Mouse (Mus musculus) forebrain, embryonic 12.5 days (tissue): ENCODE results near the gene Sesn1. TPM values are rescaled to one million over a fixed set of nuclear protein-coding genes. Genes with fewer than 3 reads are reported as not detected.
"Not testable (repeated sequence)": the region's sequence is repeated elsewhere in the genome, so short reads cannot be mapped to it uniquely, and the experiment has no call there.

ENCODE experiments used
- ATAC-seq: fragments of 200-750 bp; cut with Nextera tagmentation; 2 replicates; pipeline ENCODE4 v1.8.0; 2017; ENCODE audit warnings: moderate TSS enrichment; ENCODE audit not compliant: low FRiP score
- H3K27ac ChIP-seq: fragments of 300-500 bp; sonication (generic); 2 replicates; pipeline ENCODE4 v1.5.1; 2016; ENCODE audit warnings: mild to moderate bottlenecking
- H3K27me3 ChIP-seq: fragments of 300-500 bp; sonication (generic); 2 replicates; pipeline ENCODE4 v1.6.1; 2016; ENCODE audit warnings: mild to moderate bottlenecking
- H3K36me3 ChIP-seq: fragments of 300-500 bp; sonication (generic); replicated peaks from 2 replicates; pipeline ENCODE4 v1.6.1; 2016; ENCODE audit warnings: mild to moderate bottlenecking
- H3K4me1 ChIP-seq: fragments of 300-500 bp; sonication (generic); 2 replicates; pipeline ENCODE4 v1.6.1; 2016
- H3K4me2 ChIP-seq: fragments of 300-500 bp; sonication (generic); 2 replicates; pipeline ENCODE4 v1.6.1; 2016; ENCODE audit warnings: mild to moderate bottlenecking, moderate library complexity
- H3K4me3 ChIP-seq: fragments of 300-500 bp; sonication (generic); replicated peaks from 2 replicates; pipeline ENCODE4 v1.5.1; 2016; ENCODE audit warnings: mild to moderate bottlenecking
- H3K9ac ChIP-seq: fragments of 300-500 bp; sonication (generic); 2 replicates; pipeline ENCODE4 v1.6.1; 2016; ENCODE audit warnings: mild to moderate bottlenecking
- H3K9me3 ChIP-seq: fragments of 300-500 bp; sonication (generic); 2 replicates; pipeline ENCODE4 v1.6.1; 2016
- WGBS: fragments of 180-500 bp; shearing (Covaris S2); methylation state at CpG from one replicate; pipeline ENCODE4 v1.1.7; 2016; 5-methylcytosine and 5-hydroxymethylcytosine counted together
- polyA plus RNA-seq: library from polyadenylated mRNA; unstranded; fragments of >200 nt; fragmentation: Nextera tagmentation; extraction: Ambion mirVana; gene quantifications from 2 replicates; pipeline ENCODE4 v1.2.1, GENCODE M21; 2016

Sesn1 gene
- polyA plus RNA-seq, 1 experiment from 2014 or later, result 34.0 TPM

DNA sequence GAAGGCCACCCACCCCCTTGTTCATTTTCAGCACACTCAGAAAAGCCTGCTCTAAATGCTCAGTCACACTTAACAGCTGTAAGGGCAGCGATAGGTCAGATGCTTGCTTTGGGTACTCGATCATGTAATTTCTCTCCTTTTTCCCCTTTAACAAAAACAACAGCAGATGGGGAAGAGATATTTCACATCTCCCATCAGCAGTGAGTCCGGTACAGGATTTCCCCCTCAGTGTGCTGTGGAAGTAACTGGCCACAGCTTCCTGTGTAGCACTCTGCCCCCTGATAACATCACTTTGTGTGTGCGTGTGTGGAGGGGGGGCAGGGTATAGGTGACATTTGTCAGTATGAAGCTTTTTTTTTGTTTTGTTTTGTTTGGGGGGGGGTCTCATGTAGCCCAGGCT is 127.4 kb downstream of the Sesn1 start:
- Histone ChIP-seq H3K9ac (no peak overlapping the region), H3K27me3 (0 out of 2 replicates have a peak, but pooled peaks cover 8% of the 10 kb centered on the region), H3K36me3 (no peaks in the 10 kb centered on the region), H3K9me3 (no peaks in the 10 kb centered on the region), H3K27ac (peak overlapping the region; percentile 59), H3K4me1 (peaks cover 31% of the 10 kb centered on the region), H3K4me3 (no peak overlapping the region), H3K4me2 (no peak overlapping the region)
- no peak for ATAC-seq
- WGBS, result 68% methylated on average over 4 of the region's 4 CpGs

DNA sequence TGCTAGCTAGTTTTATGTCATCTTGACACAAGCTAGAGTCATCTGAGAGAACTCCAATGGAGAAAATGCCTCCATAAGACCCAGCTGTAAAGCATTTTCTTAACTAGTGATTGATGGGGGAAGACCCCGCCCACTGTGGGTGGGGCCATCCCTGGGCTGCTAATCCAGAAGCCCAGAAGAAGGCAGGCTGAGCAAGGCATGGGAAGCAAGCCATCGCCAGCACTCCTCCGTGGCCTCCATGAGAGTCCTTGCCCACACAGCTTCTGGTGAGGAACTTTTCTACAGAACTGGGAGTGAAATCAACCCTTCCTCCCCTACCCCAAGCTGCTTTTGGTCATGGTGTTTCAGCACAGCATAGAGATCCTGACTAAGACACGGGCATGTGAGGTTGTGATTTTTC is 129.4 kb downstream of the Sesn1 start:
- Histone ChIP-seq H3K9ac (no peak overlapping the region), H3K4me1 (peaks cover 31% of the 10 kb centered on the region), H3K27ac (no peak overlapping the region), H3K27me3 (0 out of 2 replicates have a peak, but pooled peaks cover 8% of the 10 kb centered on the region), H3K9me3 (no peaks in the 10 kb centered on the region), H3K4me2 (no peak overlapping the region), H3K36me3 (no peaks in the 10 kb centered on the region), H3K4me3 (no peak overlapping the region)
- no peak for ATAC-seq
- 67% methylated on average over 4 of the region's 4 CpGs for WGBS

DNA sequence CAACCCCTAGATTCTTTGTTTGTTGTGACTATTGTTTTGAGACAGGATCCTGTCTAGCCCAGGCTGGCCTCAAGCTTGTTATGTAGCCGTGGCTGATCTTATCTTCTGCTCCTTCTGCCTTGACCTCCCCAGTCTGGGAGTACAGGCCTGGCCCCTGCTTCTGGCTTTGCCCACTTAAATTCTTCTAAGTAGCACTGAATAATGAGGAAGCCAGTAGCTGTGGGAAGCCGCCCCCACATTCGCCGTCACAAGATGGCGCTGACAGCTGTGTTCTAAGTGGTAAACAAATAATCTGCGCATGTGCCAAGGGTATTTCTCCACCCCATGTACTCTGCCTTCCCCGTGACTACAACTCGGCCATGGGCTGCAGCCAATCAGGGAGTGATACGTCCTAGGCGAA is 142.6 kb downstream of the Sesn1 start:
- not testable (repeated sequence) for ATAC-seq, H3K4me2 ChIP-seq, H3K9ac ChIP-seq, H3K36me3 ChIP-seq, H3K9me3 ChIP-seq, H3K27me3 ChIP-seq, H3K4me1 ChIP-seq, H3K27ac ChIP-seq, H3K4me3 ChIP-seq
- WGBS, result 95% methylated on average over 10 of the region's 10 CpGs

DNA sequence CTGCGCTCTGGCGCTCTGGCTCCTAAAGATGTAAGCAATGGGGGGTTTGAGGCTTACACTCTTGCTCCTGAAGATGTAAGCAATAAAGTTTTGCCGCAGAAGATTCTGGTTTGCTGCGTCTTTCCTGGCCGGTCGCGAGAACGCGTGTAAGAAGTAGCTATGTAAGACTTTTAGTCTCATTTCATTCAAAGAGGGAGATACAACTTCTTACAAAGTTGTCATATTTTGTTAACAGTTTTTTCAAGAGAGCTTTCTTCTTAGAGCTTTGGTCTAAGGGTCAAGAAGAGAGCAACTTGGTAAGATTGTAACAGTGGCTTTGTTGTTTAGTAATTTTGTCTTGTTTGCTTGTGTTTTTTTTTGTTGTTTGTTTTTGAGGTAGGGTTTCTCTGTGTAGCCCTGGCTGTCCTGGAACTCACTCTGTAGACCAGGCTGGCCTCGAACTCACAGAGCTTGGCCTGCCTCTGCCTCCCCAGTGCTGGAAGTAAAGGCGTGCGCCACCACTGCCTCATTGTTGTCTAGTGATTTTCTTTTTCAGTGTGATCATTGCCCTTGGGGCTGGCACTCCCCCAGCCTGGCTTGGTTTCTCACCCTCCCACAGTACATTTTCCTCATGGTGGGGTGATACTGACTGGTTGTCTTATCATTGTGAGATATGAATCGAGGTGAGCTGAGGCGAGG is 143.3 kb downstream of the Sesn1 start:
- no peaks in the 10 kb centered on the region for H3K9me3 ChIP-seq
- 94% methylated on average over 14 of the region's 14 CpGs for WGBS

DNA sequence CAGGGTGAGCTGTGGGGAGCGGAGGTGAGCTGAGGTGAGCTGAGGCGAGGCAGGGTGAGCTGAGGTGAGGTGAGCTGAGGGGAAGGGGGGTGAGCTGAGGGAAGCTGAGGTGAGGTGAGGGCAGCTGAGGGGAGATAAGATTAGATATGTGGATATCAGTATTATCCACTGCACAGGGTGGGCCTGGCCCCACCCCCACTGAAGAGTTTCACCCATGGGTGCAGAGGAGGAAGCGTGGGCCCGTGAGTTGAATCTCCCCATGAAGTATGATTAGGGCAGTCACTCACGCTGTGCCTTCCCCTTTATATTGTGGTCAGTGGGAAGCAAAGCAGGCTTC is 143.8 kb downstream of the Sesn1 start:
- WGBS, result 94% methylated on average over 5 of the region's 5 CpGs
- no peaks in the 10 kb centered on the region for H3K27me3 ChIP-seq
- no peak overlapping the region for H3K4me2 ChIP-seq
- no peak for ATAC-seq
- no peaks in the 10 kb centered on the region for H3K36me3 ChIP-seq
- H3K9me3 ChIP-seq, result no peaks in the 10 kb centered on the region
- H3K4me1 ChIP-seq, result no peaks in the 10 kb centered on the region
- no peak overlapping the region for H3K27ac ChIP-seq
- no peak overlapping the region for H3K4me3 ChIP-seq
- no peak overlapping the region for H3K9ac ChIP-seq

More for the DNA sequence above, 143.3 kb downstream of the Sesn1 start:
- Histone ChIP-seq H3K27ac (no peak overlapping the region), H3K4me3 (no peak overlapping the region), H3K36me3 (no peaks in the 10 kb centered on the region), H3K4me2 (no peak overlapping the region), H3K9ac (no peak overlapping the region), H3K4me1 (no peaks in the 10 kb centered on the region), H3K27me3 (no peaks in the 10 kb centered on the region)
- ATAC-seq, result no peak

DNA sequence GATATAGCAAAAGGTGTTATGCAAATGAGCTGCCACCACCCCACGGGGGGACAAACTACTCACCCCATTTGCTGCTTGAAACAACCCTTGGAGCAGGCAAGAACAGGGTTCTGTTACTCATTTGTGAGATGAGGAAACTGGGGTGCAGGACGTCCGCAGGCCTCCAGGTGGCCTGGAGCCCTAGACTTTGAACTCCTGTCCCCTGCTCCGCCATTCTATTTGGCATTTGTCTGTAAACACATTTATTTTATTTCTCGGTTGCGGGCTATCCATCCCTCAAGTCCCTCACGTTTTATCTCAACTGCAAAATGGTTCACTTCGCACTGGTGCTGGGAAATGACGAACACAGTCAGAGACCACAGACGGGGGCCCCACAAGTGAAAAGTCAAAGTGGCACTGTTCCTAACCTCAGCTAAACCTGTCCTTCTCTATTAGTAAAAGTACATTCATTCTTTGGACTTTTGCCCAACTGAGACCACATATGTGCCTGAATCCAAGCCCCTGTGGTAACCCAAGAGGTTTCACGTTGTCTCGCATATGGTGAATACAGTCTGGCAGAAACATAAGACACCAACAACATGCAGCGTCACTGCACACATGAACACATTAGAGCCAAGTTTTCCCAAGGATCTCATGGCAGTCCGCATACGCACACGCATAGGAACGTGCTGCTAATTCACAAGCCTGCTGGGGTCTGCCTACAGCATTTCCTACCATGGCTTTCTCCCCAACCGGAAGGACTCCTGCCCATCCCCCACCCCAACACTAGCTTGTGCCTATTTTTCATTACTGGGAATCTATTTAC is 147.9 kb downstream of the Sesn1 start:
- H3K9ac ChIP-seq, result no peak overlapping the region
- ATAC-seq, result no peak
- H3K4me1 ChIP-seq, result peaks cover under 1% of the 10 kb centered on the region
- H3K27me3 ChIP-seq, result no peaks in the 10 kb centered on the region
- no peak overlapping the region for H3K4me2 ChIP-seq
- H3K27ac ChIP-seq, result no peak overlapping the region
- H3K36me3 ChIP-seq, result no peaks in the 10 kb centered on the region
- WGBS, result 93% methylated on average over 18 of the region's 18 CpGs
- no peak overlapping the region for H3K4me3 ChIP-seq
- no peaks in the 10 kb centered on the region for H3K9me3 ChIP-seq

Other genes with a start within 250 kb of the Sesn1 start
- 0.31 and 0.88 TPM in 2 replicates for gene Ccdc162, start 93.3 kb upstream of the Sesn1 start, polyA plus RNA-seq
- 21.9 and 26.0 TPM in 2 replicates for gene Cep57l1, start 64 bp upstream of the Sesn1 start, polyA plus RNA-seq
- 3.6 and 4.6 TPM in 2 replicates for gene Armc2, start 208.5 kb downstream of the Sesn1 start, polyA plus RNA-seq